Mouse (Mus musculus): ENCODE data around the gene Olfr648.
A peak's percentile ranks its signal among the peaks of the same experiment; 100 is the strongest.

Gene Olfr648

GRCm38 (mm10) chr7:104183292-104183691 lies at the start of gene Olfr648:
Gene Olfr648, minus strand, starts transcription at chr7:104183392.
- no peak for DNase-seq (ENCODE audit: low spot score)

- no peak for DNase-seq (ENCODE audit: low spot score)
These were observed 48.0 kb upstream of the Olfr648 start for GRCm38 (mm10) chr7:104231203-104231602.

GRCm38 (mm10) chr7:104218701-104219569 lies 35.7 kb upstream of the Olfr648 start, which contains the start of gene Trim6:
Gene Trim6, plus strand, starts transcription at chr7:104218793.
- DNase-seq (ENCODE audit: low spot score), result peak; percentile 25

- DNase-seq (ENCODE audit: low spot score), result no peak
These were observed 34.7 kb upstream of the Olfr648 start for GRCm38 (mm10) chr7:104217881-104218280.

GRCm38 (mm10) chr7:104216011-104216535 lies 32.9 kb upstream of the Olfr648 start:
- DNase-seq (ENCODE audit: low spot score), result no peak

- no peak for DNase-seq (ENCODE audit: low spot score)
These were observed 23.0 kb upstream of the Olfr648 start for GRCm38 (mm10) chr7:104206197-104206596.

GRCm38 (mm10) chr7:104199822-104200221 lies 16.6 kb upstream of the Olfr648 start:
- DNase-seq (ENCODE audit: low spot score), result peak; percentile 48

GRCm38 (mm10) chr7:104195885-104196284 lies 12.7 kb upstream of the Olfr648 start, which contains the start of gene Olfr649:
Gene Olfr649, minus strand, starts transcription at chr7:104195985.
- DNase-seq (ENCODE audit: low spot score), result no peak

GRCm38 (mm10) chr7:104191275-104191674 lies 8.1 kb upstream of the Olfr648 start:
- no peak for DNase-seq (ENCODE audit: low spot score)

GRCm38 (mm10) chr7:104179074-104179473 lies 4.1 kb downstream of the Olfr648 start:
- DNase-seq (ENCODE audit: low spot score), result no peak

- DNase-seq (ENCODE audit: low spot score), result no peak
These were observed 4.7 kb downstream of the Olfr648 start for GRCm38 (mm10) chr7:104178422-104179054.

- DNase-seq (ENCODE audit: low spot score), result no peak
These were observed 8.1 kb downstream of the Olfr648 start for GRCm38 (mm10) chr7:104175085-104175484.

- no peak for DNase-seq (ENCODE audit: low spot score)
These were observed 13.5 kb downstream of the Olfr648 start for GRCm38 (mm10) chr7:104169634-104170204.

- DNase-seq (ENCODE audit: low spot score), result no peak
These were observed 16.1 kb downstream of the Olfr648 start for GRCm38 (mm10) chr7:104167105-104167504.

GRCm38 (mm10) chr7:104150456-104150855 lies 32.7 kb downstream of the Olfr648 start, which contains the start of gene Ubqlnl:
Gene Ubqlnl, minus strand, starts transcription at chr7:104150556.
- DNase-seq (ENCODE audit: low spot score), result no peak

- DNase-seq (ENCODE audit: low spot score), result no peak
These were observed 40.0 kb downstream of the Olfr648 start, which contains the start of gene Ubqln3 for GRCm38 (mm10) chr7:104143179-104143578. Gene Ubqln3, minus strand, starts transcription at chr7:104143279.

- DNase-seq (ENCODE audit: low spot score), result no peak
These were observed 45.9 kb downstream of the Olfr648 start, which contains the start of gene Olfr643 for GRCm38 (mm10) chr7:104137305-104137704. Gene Olfr643, minus strand, starts transcription at chr7:104137405.

- DNase-seq (ENCODE audit: low spot score), result no peak
These were observed 53.5 kb downstream of the Olfr648 start, which contains the start of gene Ubqln5 for GRCm38 (mm10) chr7:104129726-104130125. Gene Ubqln5, minus strand, starts transcription at chr7:104129826.

Measured in c-Kit-positive CD71-positive TER-119-positive erythroid progenitor cells, embryonic 14.5 days (primary cell).